Comparison of ENCODE assay signal across 8 mouse cellular contexts in the genomic region with DNA sequence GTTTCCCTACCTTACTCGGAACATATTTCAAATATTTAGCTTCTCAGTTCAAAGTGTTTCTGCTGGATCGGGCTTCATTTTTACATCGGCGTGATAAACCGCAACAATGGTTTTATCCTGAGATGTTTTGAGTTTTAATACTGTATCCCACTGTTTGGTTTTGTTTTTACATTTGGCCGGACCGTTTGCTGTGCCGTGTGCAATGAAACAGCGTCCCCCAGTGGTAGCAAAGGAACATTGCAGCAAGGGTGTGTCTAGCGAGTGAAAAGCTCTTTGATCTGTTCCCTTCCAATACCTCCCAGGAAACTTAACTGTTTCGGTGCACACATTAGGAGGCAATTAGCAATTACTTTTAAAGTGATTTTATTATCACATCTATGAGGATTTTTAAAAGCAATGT.
A peak's percentile ranks its signal among the peaks of the same experiment; 100 is the strongest.
DNase-seq lines count a peak whose midpoint lies in the region.

No protein-coding gene starts in this region.

- 49% methylated on average over 11 of the region's 11 CpGs for WGBS in midbrain, embryonic 10.5 days

- H3K27me3 ChIP-seq in midbrain, embryonic 10.5 days (ENCODE audit: low read depth, poor library complexity, severe bottlenecking) = no peaks in the 10 kb centered on the region

- H3K9me3 ChIP-seq in midbrain, embryonic 10.5 days (replicated peaks) = no peaks in the 10 kb centered on the region

- intact Hi-C loops in left cerebral cortex, postnatal 4 days (cut with DNase I) = no loop called here

- H3K4me1 ChIP-seq in midbrain, embryonic 10.5 days = peaks cover 26% of the 10 kb centered on the region

- H3K4me3 ChIP-seq in midbrain, embryonic 10.5 days = no peak overlapping the region

- H3K27ac ChIP-seq in midbrain, embryonic 10.5 days (replicated peaks) = no peak overlapping the region

- no peaks in the 10 kb centered on the region for H3K36me3 ChIP-seq in midbrain, embryonic 10.5 days

- peak; percentile 16 to 39 for DNase-seq in left cerebral cortex, adult 18-20 months (ENCODE audit: low spot score in 2 of 2)
- DNase-seq in left cerebral cortex, postnatal 4 days = no peak
- DNase-seq in NIH3T3 (ENCODE audit: low read depth) = peak; percentile 57
- DNase-seq in embryo, embryonic 11 days = peak; percentile 69
- peak; percentile 44 for DNase-seq in heart, postnatal 4 days
- peak; percentile 43 for DNase-seq in midbrain, embryonic 10.5 days (ENCODE audit: low spot score)
- no peak for DNase-seq in ovary, postnatal 10 days (ENCODE audit: low spot score)
- DNase-seq in B cell, adult 2 months = no peak

Comparison
In these comparisons a context has a peak if more than half of its experiments do, and no peak if none do; other contexts are left out.
1. DNase-seq: peak in left cerebral cortex, adult 18-20 months (2 of 2), NIH3T3 (single experiment), embryo, embryonic 11 days (single experiment), heart, postnatal 4 days (single experiment) and midbrain, embryonic 10.5 days (single experiment); none in left cerebral cortex, postnatal 4 days (single experiment), ovary, postnatal 10 days (single experiment) and B cell, adult 2 months (0 of 2).